Mouse (Mus musculus) ES-E14 (cell line): Measurements from ENCODE around the gene Mindy2.

Source experiments
- CHD2 ChIP-seq: IDR thresholded peaks from 2 replicates; pipeline ENCODE4 v1.6.1; 2014; ENCODE audit warnings: mild to moderate bottlenecking, low read depth, low read length, inconsistent platforms
- HCFC1 ChIP-seq: IDR thresholded peaks from 2 replicates; pipeline ENCODE4 v1.6.1; 2012; ENCODE audit warnings: low read length, inconsistent platforms, borderline replicate concordance; ENCODE audit not compliant: insufficient read depth
- MAFK ChIP-seq: IDR thresholded peaks from 2 replicates; pipeline ENCODE4 v1.6.1; 2014; ENCODE audit warnings: mild to moderate bottlenecking, low read depth, low read length, inconsistent platforms; ENCODE audit not compliant: insufficient read depth
- ZC3H11A ChIP-seq: IDR thresholded peaks from 2 replicates; pipeline ENCODE4 v1.6.1; 2012; ENCODE audit warnings: low read depth, mild to moderate bottlenecking, inconsistent platforms, low read length, borderline replicate concordance

- TF ChIP-seq CHD2 (no peak), MAFK (no peak), ZC3H11A (no peak), HCFC1 (no peak)
These were observed 27.3 kb downstream of the Mindy2 start for GRCm38 (mm10) chr9:70629711-70630110.
